Mouse (Mus musculus) thymus, adult 2 months (tissue): ENCODE data around the gene Olfr1198. TPM values are rescaled to one million over a fixed set of nuclear protein-coding genes. Genes with fewer than 3 reads are reported as not detected.

Experiments
- DNase-seq: peaks from one replicate; pipeline ENCODE4 v3.0.0; 2021
- H3K27ac ChIP-seq: fragments of 200-500 bp; 2 replicates; pipeline ENCODE4 v1.5.1; 2012; ENCODE audit warnings: low read length, control low read depth; ENCODE audit not compliant: control insufficient read depth, insufficient read depth
- H3K27me3 ChIP-seq: fragments of 200-500 bp; 2 replicates; pipeline ENCODE4 v1.6.1; 2012; ENCODE audit warnings: mild to moderate bottlenecking, low read length, moderate library complexity, mixed read lengths; ENCODE audit not compliant: control insufficient read depth, insufficient read depth
- H3K36me3 ChIP-seq: fragments of 200-500 bp; 2 replicates; pipeline ENCODE4 v1.6.1; 2012; ENCODE audit warnings: mild to moderate bottlenecking, low read length, moderate library complexity; ENCODE audit not compliant: control insufficient read depth, insufficient read depth
- H3K4me1 ChIP-seq: fragments of 200-500 bp; replicated peaks from 2 replicates; pipeline ENCODE4 v1.6.1; 2012; ENCODE audit warnings: low read length; ENCODE audit not compliant: control insufficient read depth, insufficient read depth
- H3K4me3 ChIP-seq: fragments of 200-500 bp; 2 replicates; pipeline ENCODE4 v1.5.1; 2012; ENCODE audit warnings: mild to moderate bottlenecking, low read length, control low read depth, moderate library complexity; ENCODE audit not compliant: control insufficient read depth, insufficient read depth
- CTCF ChIP-seq: fragments of 200-500 bp; IDR thresholded peaks from 2 replicates; pipeline ENCODE4 v1.5.1; 2012; ENCODE audit warnings: mild to moderate bottlenecking, control low read depth, low read length, moderate library complexity, borderline replicate concordance; ENCODE audit not compliant: control insufficient read depth, poor library complexity, insufficient read depth; ENCODE audit errors: extremely low read depth
- POLR2A ChIP-seq: fragments of 200-500 bp; IDR thresholded peaks from 2 replicates; pipeline ENCODE4 v1.6.1; 2012; ENCODE audit warnings: mild to moderate bottlenecking, low read length, control low read depth, moderate library complexity; ENCODE audit not compliant: control insufficient read depth, poor library complexity, insufficient read depth; ENCODE audit errors: extremely low read depth
- WGBS: fragments of 180-500 bp; shearing (Covaris S2); methylation state at CpG from one replicate; pipeline ENCODE4 v1.1.7; 2018; 5-methylcytosine and 5-hydroxymethylcytosine counted together
- polyA plus RNA-seq: library from polyadenylated mRNA; depleted of rRNA; stranded (reverse); fragments of >200 nt; gene quantifications from 2 replicates; pipeline ENCODE4 v1.2.3, GENCODE M21; 2012; rRNA removed

The Olfr1198 gene
- polyA plus RNA-seq = not detected in 2 replicates

GRCm38 (mm10) chr2:88751270-88751669, at the start of gene Olfr1198:
Gene Olfr1198 (minus strand): TSS chr2:88751370.
- H3K27ac ChIP-seq = no peak within 1 kb of the TSS
- no peaks in the 10 kb centered on the region for H3K36me3 ChIP-seq
- TF ChIP-seq CTCF = no peak
- no peak for TF ChIP-seq POLR2A
- no peak for DNase-seq
- no peaks in the 10 kb centered on the region for H3K4me1 ChIP-seq
- H3K4me3 ChIP-seq = no peak within 1 kb of the TSS
- no peaks in the 10 kb centered on the region for H3K27me3 ChIP-seq
- 92% methylated on average over 2 of the region's 2 CpGs for WGBS

- H3K4me3 ChIP-seq = no peak within 1 kb of the TSS
- H3K27ac ChIP-seq = no peak within 1 kb of the TSS
- no peak for DNase-seq
- WGBS = 86% methylated on average over 6 of the region's 6 CpGs
- TF ChIP-seq CTCF = no peak
- no peaks in the 10 kb centered on the region for H3K4me1 ChIP-seq
- H3K27me3 ChIP-seq = no peaks in the 10 kb centered on the region
- H3K36me3 ChIP-seq = no peaks in the 10 kb centered on the region
Measured at GRCm38 (mm10) chr2:88792736-88793135, 41.6 kb upstream of the Olfr1198 start, which contains the start of gene Olfr1201. Gene Olfr1201 (plus strand): TSS chr2:88793036.

- no peak for TF ChIP-seq POLR2A
- no peak for TF ChIP-seq CTCF
- Histone ChIP-seq H3K4me3 (no peak within 1 kb of the TSS), H3K4me1 (no peaks in the 10 kb centered on the region), H3K36me3 (no peaks in the 10 kb centered on the region), H3K27ac (no peak within 1 kb of the TSS), H3K27me3 (no peaks in the 10 kb centered on the region)
- DNase-seq = no peak
- 76% methylated on average over 2 of the region's 2 CpGs for WGBS
Measured at GRCm38 (mm10) chr2:88770388-88770787, 19.2 kb upstream of the Olfr1198 start, which contains the start of gene Olfr1200. Gene Olfr1200 (minus strand): TSS chr2:88770488.

GRCm38 (mm10) chr2:88760369-88760768, 9.2 kb upstream of the Olfr1198 start, which contains the start of gene Olfr1199:
Gene Olfr1199 (minus strand): TSS chr2:88760469.
- no peak within 1 kb of the TSS for H3K27ac ChIP-seq
- H3K27me3 ChIP-seq = no peaks in the 10 kb centered on the region
- 95% methylated on average over 2 of the region's 2 CpGs for WGBS
- no peaks in the 10 kb centered on the region for H3K4me1 ChIP-seq
- no peak within 1 kb of the TSS for H3K4me3 ChIP-seq
- no peak for TF ChIP-seq POLR2A
- no peak for TF ChIP-seq CTCF
- DNase-seq = no peak
- H3K36me3 ChIP-seq = no peaks in the 10 kb centered on the region

GRCm38 (mm10) chr2:88743379-88743778, 7.8 kb downstream of the Olfr1198 start:
- no peak overlapping the region for H3K4me3 ChIP-seq
- H3K27ac ChIP-seq = no peak overlapping the region
- TF ChIP-seq CTCF (no peak), POLR2A (no peak)
- H3K4me1 ChIP-seq = no peaks in the 10 kb centered on the region
- 84% methylated on average over 3 of the region's 3 CpGs for WGBS
- H3K27me3 ChIP-seq = no peaks in the 10 kb centered on the region
- no peak for DNase-seq
- no peaks in the 10 kb centered on the region for H3K36me3 ChIP-seq

- H3K4me3 ChIP-seq = no peak within 1 kb of the TSS
- no peak for DNase-seq
- H3K36me3 ChIP-seq = no peaks in the 10 kb centered on the region
- no peaks in the 10 kb centered on the region for H3K4me1 ChIP-seq
- no peak for TF ChIP-seq CTCF
- no peak for TF ChIP-seq POLR2A
- H3K27ac ChIP-seq = no peak within 1 kb of the TSS
- H3K27me3 ChIP-seq = no peaks in the 10 kb centered on the region
- 89% methylated on average over 1 of the region's 1 CpGs for WGBS
Measured at GRCm38 (mm10) chr2:88732266-88732665, 18.9 kb downstream of the Olfr1198 start, which contains the start of gene Olfr1197. Gene Olfr1197 (minus strand): TSS chr2:88732366.

- Histone ChIP-seq H3K4me1 (no peaks in the 10 kb centered on the region), H3K27ac (no peak within 1 kb of the TSS), H3K36me3 (no peaks in the 10 kb centered on the region), H3K4me3 (no peak within 1 kb of the TSS), H3K27me3 (no peaks in the 10 kb centered on the region)
- no peak for DNase-seq
- WGBS = 89% methylated on average over 2 of the region's 2 CpGs
- TF ChIP-seq CTCF (no peak), POLR2A (no peak)
Measured at GRCm38 (mm10) chr2:88704497-88704896, 46.7 kb downstream of the Olfr1198 start, which contains the start of gene Olfr1196. Gene Olfr1196 (minus strand): TSS chr2:88704597.

Other genes starting within 250 kb of the Olfr1198 start
- not detected in 2 replicates for gene Olfr1186, start 232.8 kb downstream of the Olfr1198 start, polyA plus RNA-seq
- gene Olfr1188, start 194.4 kb downstream of the Olfr1198 start, polyA plus RNA-seq = not detected in 2 replicates
- gene Olfr1189, start 164.9 kb downstream of the Olfr1198 start, polyA plus RNA-seq = not detected in 2 replicates
- gene Olfr1191-ps1, start 110.8 kb downstream of the Olfr1198 start, polyA plus RNA-seq = not detected in 2 replicates
- not detected in 2 replicates for gene Olfr1192-ps1, start 102.9 kb downstream of the Olfr1198 start, polyA plus RNA-seq
- not detected in 2 replicates for gene Olfr1193, start 75.7 kb downstream of the Olfr1198 start, polyA plus RNA-seq
- not detected in 2 replicates for gene Olfr1195, start 62.2 kb downstream of the Olfr1198 start, polyA plus RNA-seq
- gene Olfr1196, start 46.8 kb downstream of the Olfr1198 start, polyA plus RNA-seq = not detected in 2 replicates
- not detected in 2 replicates for gene Olfr1197, start 19.0 kb downstream of the Olfr1198 start, polyA plus RNA-seq
- gene Olfr1199, start 9.1 kb upstream of the Olfr1198 start, polyA plus RNA-seq = not detected in 2 replicates
- not detected in 2 replicates for gene Olfr1200, start 19.1 kb upstream of the Olfr1198 start, polyA plus RNA-seq
- not detected in 2 replicates for gene Olfr1201, start 41.7 kb upstream of the Olfr1198 start, polyA plus RNA-seq
- not detected in 2 replicates for gene Olfr1202, start 63.1 kb upstream of the Olfr1198 start, polyA plus RNA-seq
- not detected in 2 replicates for gene Olfr1205, start 78.4 kb upstream of the Olfr1198 start, polyA plus RNA-seq
- not detected in 2 replicates for gene Olfr1204, start 97.9 kb upstream of the Olfr1198 start, polyA plus RNA-seq
- gene Olfr1206, start 111.9 kb upstream of the Olfr1198 start, polyA plus RNA-seq = not detected in 2 replicates
- gene Olfr1208, start 150.9 kb upstream of the Olfr1198 start, polyA plus RNA-seq = not detected in 2 replicates
- gene Olfr1209, start 163.8 kb upstream of the Olfr1198 start, polyA plus RNA-seq = not detected in 2 replicates
- not detected in 2 replicates for gene Olfr1211, start 186.7 kb upstream of the Olfr1198 start, polyA plus RNA-seq
- gene Olfr1212, start 202.6 kb upstream of the Olfr1198 start, polyA plus RNA-seq = not detected in 2 replicates
- not detected in 2 replicates for gene Gm13762, start 228.9 kb upstream of the Olfr1198 start, polyA plus RNA-seq
- gene Olfr1214, start 241.3 kb upstream of the Olfr1198 start, polyA plus RNA-seq = not detected in 2 replicates